Mouse (Mus musculus) CH12.LX (cell line): ENCODE measurements at regions not wholly inside any gene's neighbourhood (a gene's known extent, or its start where the extent isn't known, plus 50 kb on each side); places are given as distances from the start of the nearest gene placed in this dataset.
A peak's percentile ranks its signal among the peaks of the same experiment; 100 is the strongest.

ENCODE experiments used
- DNase-seq: peaks from one replicate; pipeline ENCODE4 v3.0.0-alpha.2; 2013; ENCODE audit errors: extremely low read depth
- H3K27ac ChIP-seq: 2 replicates; pipeline ENCODE4 v1.5.1; 2012; ENCODE audit warnings: low read depth, mild to moderate bottlenecking, control low read depth, moderate library complexity; ENCODE audit not compliant: insufficient read depth
- H3K27me3 ChIP-seq: replicated peaks from 2 replicates; pipeline ENCODE3; 2012; ENCODE audit warnings: inconsistent platforms
- H3K36me3 ChIP-seq, 2 experiments: replicated peaks in 1 of 2; 2 replicates each; pipeline versions ENCODE3 to v1.6.1; 2012; ENCODE audit warnings: inconsistent platforms in 1 of 2, low read length in 1 of 2, mild to moderate bottlenecking in 1 of 2, mixed read lengths in 1 of 2, moderate library complexity in 1 of 2; ENCODE audit not compliant: control insufficient read depth in 1 of 2, insufficient read depth in 1 of 2
- H3K4me1 ChIP-seq, 2 experiments: 2 replicates each; pipeline ENCODE4 v1.6.1; 2012; ENCODE audit warnings: inconsistent platforms in 1 of 2, moderate library complexity in 1 of 2; ENCODE audit not compliant: insufficient read depth in 2 of 2, control insufficient read depth in 1 of 2
- H3K4me2 ChIP-seq: 2 replicates; pipeline ENCODE4 v1.6.1; 2012; ENCODE audit warnings: low read depth, mild to moderate bottlenecking, control low read depth; ENCODE audit not compliant: poor library complexity, insufficient read depth, severe bottlenecking
- H3K4me3 ChIP-seq, 3 experiments: fragments of 150-350 bp in 1 of 3; sonication (generic) in 1 of 3; replicated peaks in 1 of 3; 2 replicates each; pipeline versions ENCODE3 to v1.5.1; 2011 to 2012; ENCODE audit warnings: low read depth in 2 of 3, low read length in 2 of 3, mild to moderate bottlenecking in 2 of 3, moderate library complexity in 2 of 3, control low read depth in 1 of 3, improper control_type of control experiment in 1 of 3, inconsistent platforms in 1 of 3, mixed read lengths in 1 of 3; ENCODE audit not compliant: poor library complexity in 1 of 3
- H3K79me2 ChIP-seq: replicated peaks from 2 replicates; pipeline ENCODE4 v1.6.1; 2012; ENCODE audit warnings: mild to moderate bottlenecking, moderate library complexity; ENCODE audit not compliant: control insufficient read depth, poor library complexity, insufficient read depth, severe bottlenecking; ENCODE audit errors: extremely low read depth
- H3K9ac ChIP-seq: 2 replicates; pipeline ENCODE4 v1.6.1; 2012; ENCODE audit warnings: low read depth, mild to moderate bottlenecking, control low read depth, moderate library complexity; ENCODE audit not compliant: insufficient read depth
- H3K9me3 ChIP-seq: replicated peaks from 2 replicates; pipeline ENCODE3; 2012; ENCODE audit warnings: low read length, inconsistent platforms, mixed read lengths
- BHLHE40 ChIP-seq: IDR thresholded peaks from 2 replicates; pipeline ENCODE4 v1.6.1; 2011; ENCODE audit warnings: mild to moderate bottlenecking, low read depth, low read length, improper control_type of control experiment
- CHD2 ChIP-seq: IDR thresholded peaks from 2 replicates; pipeline ENCODE4 v1.6.1; 2011; ENCODE audit warnings: low read length, improper control_type of control experiment
- CTCF ChIP-seq, 2 experiments: IDR thresholded peaks in 1 of 2; conservative IDR thresholded peaks in 1 of 2; 2 replicates each; pipeline ENCODE4 v1.5.1; 2011 to 2012; ENCODE audit warnings: low read depth in 2 of 2, low read length in 2 of 2, improper control_type of control experiment in 1 of 2, inconsistent platforms in 1 of 2, mild to moderate bottlenecking in 1 of 2, moderate library complexity in 1 of 2
- E2F4 ChIP-seq: IDR thresholded peaks from 2 replicates; pipeline ENCODE4 v1.6.1; 2011; ENCODE audit warnings: low read depth, low read length, improper control_type of control experiment; ENCODE audit not compliant: insufficient replicate concordance
- ELF1 ChIP-seq: IDR thresholded peaks from 2 replicates; pipeline ENCODE4 v1.6.1; 2014; ENCODE audit warnings: low read depth, mild to moderate bottlenecking, inconsistent platforms, low read length, improper control_type of control experiment
- EP300 ChIP-seq: IDR thresholded peaks from 2 replicates; pipeline ENCODE4 v1.6.1; 2011; ENCODE audit warnings: low read length, improper control_type of control experiment
- HCFC1 ChIP-seq: IDR thresholded peaks from 2 replicates; pipeline ENCODE4 v1.6.1; 2012; ENCODE audit warnings: low read depth, mild to moderate bottlenecking, inconsistent platforms, low read length, improper control_type of control experiment
- IRF4 ChIP-seq: IDR thresholded peaks from 2 replicates; pipeline ENCODE4 v1.6.1; 2014; ENCODE audit warnings: low read depth, mild to moderate bottlenecking, inconsistent platforms, low read length, improper control_type of control experiment
- JUN ChIP-seq: IDR thresholded peaks from 2 replicates; pipeline ENCODE4 v1.6.1; 2011; ENCODE audit warnings: low read depth, mild to moderate bottlenecking, low read length, improper control_type of control experiment, moderate library complexity; ENCODE audit not compliant: insufficient read depth
- JUND ChIP-seq: conservative IDR thresholded peaks from 2 replicates; pipeline ENCODE4 v1.6.1; 2011; ENCODE audit warnings: low read depth, low read length, improper control_type of control experiment
- MAX ChIP-seq: IDR thresholded peaks from 2 replicates; pipeline ENCODE4 v1.6.1; 2011; ENCODE audit warnings: low read length, improper control_type of control experiment
- MAZ ChIP-seq: IDR thresholded peaks from 2 replicates; pipeline ENCODE4 v1.6.1; 2012; ENCODE audit warnings: low read depth, mild to moderate bottlenecking, inconsistent platforms, low read length, improper control_type of control experiment, moderate library complexity
- MXI1 ChIP-seq: IDR thresholded peaks from 2 replicates; pipeline ENCODE4 v1.6.1; 2011; ENCODE audit warnings: mild to moderate bottlenecking, low read depth, low read length, improper control_type of control experiment
- POLR2A ChIP-seq: IDR thresholded peaks from 2 replicates; pipeline ENCODE4 v1.6.1; 2011; ENCODE audit warnings: low read depth, mild to moderate bottlenecking, improper control_type of control experiment, low read length
- POLR2AphosphoS2 ChIP-seq: IDR thresholded peaks from 2 replicates; pipeline ENCODE4 v1.6.1; 2011; ENCODE audit warnings: low read depth, low read length, improper control_type of control experiment
- SIN3A ChIP-seq: IDR thresholded peaks from 2 replicates; pipeline ENCODE4 v1.6.1; 2012; ENCODE audit warnings: low read length, improper control_type of control experiment, inconsistent platforms
- SMC3 ChIP-seq: IDR thresholded peaks from 2 replicates; pipeline ENCODE4 v1.6.1; 2011; ENCODE audit warnings: low read depth, low read length, improper control_type of control experiment
- TCF12 ChIP-seq: IDR thresholded peaks from 2 replicates; pipeline ENCODE4 v1.6.1; 2014; ENCODE audit warnings: low read depth, mild to moderate bottlenecking, inconsistent platforms, low read length, improper control_type of control experiment
- UBTF ChIP-seq: IDR thresholded peaks from 2 replicates; pipeline ENCODE4 v1.6.1; 2012; ENCODE audit warnings: low read depth, mild to moderate bottlenecking, inconsistent platforms, low read length, improper control_type of control experiment, moderate library complexity
- USF2 ChIP-seq: conservative IDR thresholded peaks from 2 replicates; pipeline ENCODE4 v1.6.1; 2011; ENCODE audit warnings: low read depth, low read length, improper control_type of control experiment
- ZNF384 ChIP-seq: IDR thresholded peaks from 2 replicates; pipeline ENCODE4 v1.6.1; 2012; ENCODE audit warnings: low read depth, low read length, improper control_type of control experiment, inconsistent platforms
- dilution Hi-C: fragments of 300-500 bp; cut with MboI; formaldehyde crosslinking; loops from 2 replicates; pipeline ENCODE4 v1.14.3; 2020; ENCODE audit warnings: low sequenced_read_pairs; ENCODE audit not compliant: extremely low pct_unique_long_range_greater_than_20kb, extremely low pct_ligation_motif_present
- in situ Hi-C: fragments of 300-500 bp; cut with MboI; formaldehyde crosslinking; loops from 3 replicates; pipeline ENCODE4 v1.14.3; 2019; ENCODE audit warnings: low sequenced_read_pairs, low pct_ligation_motif_present, low pct_unique_long_range_greater_than_20kb, mixed read lengths

GRCm38 (mm10) chr11:43092980-43093379, 56.7 kb upstream of the Atp10b start:
- Histone ChIP-seq H3K79me2 (no peaks in the 10 kb centered on the region), H3K27me3 (no peaks in the 10 kb centered on the region), H3K9me3 (no peaks in the 10 kb centered on the region)
- dilution Hi-C loops = no loop called here
- DNase-seq = no peak
- TF ChIP-seq SIN3A (no peak), TCF12 (no peak), CHD2 (no peak), BHLHE40 (peak; percentile 79), CTCF (conservative IDR thresholded peaks at IDR 0.05 in 1 of 2, IDR thresholded peaks at IDR 0.05 in 1 of 2; ENCODE audit: low read depth in 2 of 2, low read length in 2 of 2) (no peak), SMC3 (no peak), EP300 (0 out of 2 replicates have a peak, but pooled peaks have one; percentile 1), IRF4 (no peak), MAX (0 out of 2 replicates have a peak, but pooled peaks have one; percentile 14), JUND (no peak), ZNF384 (no peak), MAZ (no peak), UBTF (no peak), POLR2A (no peak), MXI1 (0 out of 2 replicates have a peak, but pooled peaks have one; percentile 27), E2F4 (no peak), HCFC1 (no peak), ELF1 (no peak), JUN (no peak), POLR2AphosphoS2 (no peak)
- TF ChIP-seq, all 38 proteins: peak for 4
- in situ Hi-C loops = no loop called here
- peaks cover 8 to 42% of the 10 kb centered on the region in 2 experiments for H3K4me1 ChIP-seq
- H3K9ac ChIP-seq = no peak overlapping the region
- no peak overlapping the region for H3K4me2 ChIP-seq
- no peak overlapping the region for H3K4me3 ChIP-seq
- H3K27ac ChIP-seq = no peak overlapping the region
- H3K36me3 ChIP-seq = no peaks in the 10 kb centered on the region

- Histone ChIP-seq H3K36me3 (no peaks in the 10 kb centered on the region), H3K27ac (no peak overlapping the region), H3K79me2 (no peaks in the 10 kb centered on the region), H3K9me3 (no peaks in the 10 kb centered on the region), H3K4me3 (no peak overlapping the region), H3K4me2 (no peak overlapping the region; the same call in 1 of the 2 replicates), H3K9ac (no peak overlapping the region), H3K27me3 (no peaks in the 10 kb centered on the region), H3K4me1 (peaks cover 8 to 38% of the 10 kb centered on the region in 2 experiments)
- no peak for DNase-seq
- in situ Hi-C loops (no loop called here), dilution Hi-C loops (no loop called here)
- TF ChIP-seq SIN3A (peak; percentile 29; the same call in 1 of the 2 replicates), USF2 (no peak)
These were observed 53.7 kb upstream of the Atp10b start for GRCm38 (mm10) chr11:43096003-43096402.
